Mouse (Mus musculus): ENCODE measurements around the gene Fzd4.

DNA sequence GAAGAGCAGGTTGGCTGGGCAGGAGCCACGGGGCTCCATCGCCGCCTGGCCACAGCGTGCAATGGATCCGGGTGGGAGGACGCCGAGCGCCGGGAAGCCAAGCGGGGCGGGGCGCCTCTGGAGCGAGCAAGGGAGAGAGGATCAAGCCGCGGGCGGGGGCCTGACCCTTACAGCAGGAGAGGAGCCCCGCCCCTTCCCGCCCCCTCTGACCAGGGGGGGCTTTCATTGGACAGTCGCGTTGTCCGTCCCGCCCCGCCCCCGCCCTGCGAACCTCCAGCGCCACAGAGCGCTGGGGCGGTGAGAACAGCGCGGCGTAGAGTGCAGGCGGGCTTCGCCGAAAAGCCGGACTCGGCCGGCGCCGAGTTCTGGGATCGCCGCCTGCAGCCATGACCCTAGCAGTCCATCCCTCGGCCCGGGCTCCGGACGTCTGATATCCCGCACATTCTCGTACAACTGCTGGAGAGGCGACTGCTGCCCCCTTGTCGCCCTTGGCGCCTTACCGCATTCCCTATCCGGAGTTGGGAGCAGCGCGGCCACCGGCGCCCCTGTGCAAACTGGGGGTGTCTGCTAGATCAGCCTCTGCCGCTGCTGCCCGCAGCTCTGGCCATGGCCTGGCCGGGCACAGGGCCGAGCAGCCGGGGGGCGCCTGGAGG lies at the start of gene Fzd4, which contains the start of gene Tmem135:
- TF ChIP-seq POLR2A (IDR thresholded peaks at IDR 0.05; ENCODE audit: insufficient read depth, low read depth, low read length) (peak; percentile 91), CTCF (IDR thresholded peaks at IDR 0.05) (peak; percentile 17; the same call in 1 of the 2 replicates)

Data from heart, adult 2 months (tissue).